Mouse (Mus musculus) CH12.LX (cell line): Measurements from ENCODE around the gene St7.

ENCODE experiments used
- BHLHE40 ChIP-seq: IDR thresholded peaks from 2 replicates; pipeline ENCODE4 v1.6.1; 2011; ENCODE audit warnings: mild to moderate bottlenecking, low read depth, low read length, improper control_type of control experiment
- CHD2 ChIP-seq: IDR thresholded peaks from 2 replicates; pipeline ENCODE4 v1.6.1; 2011; ENCODE audit warnings: low read length, improper control_type of control experiment
- CTCF ChIP-seq, 2 experiments: IDR thresholded peaks in 1 of 2; conservative IDR thresholded peaks in 1 of 2; 2 replicates each; pipeline ENCODE4 v1.5.1; 2011 to 2012; ENCODE audit warnings: low read depth in 2 of 2, low read length in 2 of 2, improper control_type of control experiment in 1 of 2, inconsistent platforms in 1 of 2, mild to moderate bottlenecking in 1 of 2, moderate library complexity in 1 of 2
- ELF1 ChIP-seq: IDR thresholded peaks from 2 replicates; pipeline ENCODE4 v1.6.1; 2014; ENCODE audit warnings: low read depth, mild to moderate bottlenecking, inconsistent platforms, low read length, improper control_type of control experiment
- JUN ChIP-seq: IDR thresholded peaks from 2 replicates; pipeline ENCODE4 v1.6.1; 2011; ENCODE audit warnings: low read depth, mild to moderate bottlenecking, low read length, improper control_type of control experiment, moderate library complexity; ENCODE audit not compliant: insufficient read depth
- JUND ChIP-seq: conservative IDR thresholded peaks from 2 replicates; pipeline ENCODE4 v1.6.1; 2011; ENCODE audit warnings: low read depth, low read length, improper control_type of control experiment
- KAT2A ChIP-seq: IDR thresholded peaks from 2 replicates; pipeline ENCODE4 v1.6.1; 2012; ENCODE audit warnings: low read length, improper control_type of control experiment, inconsistent platforms; ENCODE audit not compliant: insufficient replicate concordance
- MEF2A ChIP-seq: IDR thresholded peaks from 2 replicates; pipeline ENCODE4 v1.6.1; 2014; ENCODE audit warnings: low read depth, mild to moderate bottlenecking, inconsistent platforms, low read length, improper control_type of control experiment, borderline replicate concordance
- PAX5 ChIP-seq: IDR thresholded peaks from 2 replicates; pipeline ENCODE4 v1.6.1; 2012; ENCODE audit warnings: low read length, inconsistent platforms, mixed read lengths
- POLR2A ChIP-seq: IDR thresholded peaks from 2 replicates; pipeline ENCODE4 v1.6.1; 2011; ENCODE audit warnings: low read depth, mild to moderate bottlenecking, improper control_type of control experiment, low read length
- TCF12 ChIP-seq: IDR thresholded peaks from 2 replicates; pipeline ENCODE4 v1.6.1; 2014; ENCODE audit warnings: low read depth, mild to moderate bottlenecking, inconsistent platforms, low read length, improper control_type of control experiment
- UBTF ChIP-seq: IDR thresholded peaks from 2 replicates; pipeline ENCODE4 v1.6.1; 2012; ENCODE audit warnings: low read depth, mild to moderate bottlenecking, inconsistent platforms, low read length, improper control_type of control experiment, moderate library complexity
- USF1 ChIP-seq: IDR thresholded peaks from 2 replicates; pipeline ENCODE4 v1.6.1; 2014; ENCODE audit warnings: low read depth, mild to moderate bottlenecking, inconsistent platforms, low read length, improper control_type of control experiment
- ZNF384 ChIP-seq: IDR thresholded peaks from 2 replicates; pipeline ENCODE4 v1.6.1; 2012; ENCODE audit warnings: low read depth, low read length, improper control_type of control experiment, inconsistent platforms

GRCm38 (mm10) chr6:17816865-17817435 is 124.2 kb downstream of the St7 start:
- TF ChIP-seq CTCF (conservative IDR thresholded peaks at IDR 0.05 in 1 of 2, IDR thresholded peaks at IDR 0.05 in 1 of 2; ENCODE audit: low read depth in 2 of 2, low read length in 2 of 2), result no peak
- no peak for TF ChIP-seq ZNF384
- TF ChIP-seq KAT2A, result no peak
- TF ChIP-seq JUN, result no peak
- no peak for TF ChIP-seq POLR2A
- TF ChIP-seq BHLHE40, result no peak
- no peak for TF ChIP-seq CHD2
- TF ChIP-seq TCF12, result no peak
- no peak for TF ChIP-seq ELF1
- TF ChIP-seq PAX5, result no peak
- TF ChIP-seq USF1, result no peak
- TF ChIP-seq MEF2A, result no peak
- TF ChIP-seq JUND, result no peak
- no peak for TF ChIP-seq UBTF
